Comparison of ENCODE assay signal across 8 mouse cellular contexts in the genomic region with DNA sequence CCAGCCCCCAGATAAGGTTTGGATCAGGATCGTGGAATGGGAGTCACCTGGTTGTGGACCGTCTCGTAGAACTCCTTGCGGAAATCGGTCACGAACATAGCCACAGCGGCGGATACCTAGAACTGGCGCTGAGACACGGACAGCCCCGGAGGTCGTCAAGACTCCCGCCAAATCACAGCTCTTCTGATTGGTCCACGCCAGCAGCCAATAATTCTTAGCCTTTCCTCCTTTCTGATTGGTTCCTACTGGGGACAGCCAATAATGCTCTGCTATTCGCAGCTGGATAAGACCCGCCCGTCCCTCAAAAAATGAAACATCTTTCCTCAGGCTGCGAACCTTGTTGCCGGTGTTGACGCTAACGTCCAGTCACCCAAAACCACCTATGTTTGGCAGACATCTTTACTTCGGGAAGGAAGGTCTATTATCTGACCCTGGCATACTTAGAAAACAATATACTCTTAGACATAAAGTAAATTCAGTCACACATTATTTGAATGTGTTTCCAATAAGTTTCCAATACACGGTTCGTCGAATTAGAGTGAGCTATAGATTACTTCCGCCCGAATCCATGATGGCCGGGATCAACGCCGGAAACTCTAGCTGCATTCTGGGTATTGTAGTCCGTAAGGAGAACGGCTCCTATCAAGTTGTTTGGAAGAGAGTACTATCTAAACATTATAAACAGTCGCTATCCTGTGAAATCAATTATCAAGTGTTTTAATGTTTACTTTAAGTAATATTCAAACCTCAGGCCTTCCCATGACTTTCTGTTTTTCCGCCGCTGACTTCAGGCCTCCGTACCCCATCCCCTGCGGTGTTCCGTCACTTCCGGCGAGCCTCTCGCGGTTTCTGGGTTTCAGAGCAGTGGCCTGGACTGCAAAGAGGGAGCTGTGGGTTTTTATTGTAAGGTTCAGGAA. TPM values are rescaled to one million over a fixed set of nuclear protein-coding genes. Genes with fewer than 3 reads are reported as not detected.
A peak's percentile ranks its signal among the peaks of the same experiment; 100 is the strongest.
DNase-seq lines count a peak whose midpoint lies in the region; ATAC-seq and TF ChIP-seq lines count a peak whose summit lies in the region.

Gene Ufd1, plus strand, starts transcription at position 312 of the 917 bp plus-strand sequence.
Gene Cdc45, minus strand, starts transcription at position 520 of the 917 bp plus-strand sequence.

- H3K4me1 ChIP-seq in ES-E14 (ENCODE audit: control insufficient read depth in 2 of 2, insufficient read depth in 2 of 2, low read length in 2 of 2, poor library complexity in 1 of 2) = peaks cover 0 to 3% of the 10 kb centered on the region in 2 experiments; a peak in 1 of 4 replicates
- peaks cover 21% of the 10 kb centered on the region for H3K4me1 ChIP-seq in forebrain, embryonic 15.5 days
- H3K4me1 ChIP-seq in lung, adult 2 months (ENCODE audit: control insufficient read depth, insufficient read depth, low read length) = peaks cover 3% of the 10 kb centered on the region; the same call in 1 of the 2 replicates

- peak within 1 kb of the TSS; percentile 95 for H3K9ac ChIP-seq in ES-E14 (ENCODE audit: insufficient read depth, low read depth, low read length, poor library complexity, severe bottlenecking)
- peak within 1 kb of the TSS; percentile 77 for H3K9ac ChIP-seq in forebrain, embryonic 15.5 days (replicated peaks)

- H3K27ac ChIP-seq in ES-E14 (ENCODE audit: insufficient read depth, low read depth, low read length, poor library complexity, severe bottlenecking) = peak within 1 kb of the TSS; percentile 37
- peak within 1 kb of the TSS; percentile 80 for H3K27ac ChIP-seq in forebrain, embryonic 15.5 days (replicated peaks)

- H3K4me2 ChIP-seq in forebrain, embryonic 15.5 days (replicated peaks) = peak within 1 kb of the TSS; percentile 83

- no peaks in the 10 kb centered on the region for H3K27me3 ChIP-seq in forebrain, embryonic 15.5 days

- in situ Hi-C loops in ES-E14 (cut with MboI; ENCODE audit: low sequenced_read_pairs in 2 of 2, unreplicated experiment in 2 of 2) = no loop called here

- ATAC-seq in forebrain, embryonic 15.5 days (replicated peaks) = peak; percentile 97
- ATAC-seq in neutrophil, adult 5-6 weeks (ENCODE audit: extremely low read depth, insufficient number of reproducible peaks, low FRiP score, poor library complexity, severe bottlenecking) = peak; percentile 87

- no peak for TF ChIP-seq CTCF in lung, adult 2 months (IDR thresholded peaks at IDR 0.05; ENCODE audit: insufficient read depth, low read length)

- peak; percentile 88 for DNase-seq in ES-E14 (ENCODE audit: low read depth, low spot score)
- peak; percentile 88 for DNase-seq in cerebellum, adult 11-12 months
- DNase-seq in heart, postnatal 25 days (ENCODE audit: low spot score) = peak; percentile 82
- DNase-seq in layer of hippocampus, adult 18-20 months (ENCODE audit: low spot score in 2 of 2) = peak; percentile 87 to 93
- peak; percentile 90 for DNase-seq in lung, adult 2 months
- DNase-seq in thymus, adult 18-20 months = peak; percentile 74 to 88

- WGBS in forebrain, embryonic 15.5 days = under 1% methylated on average over 42 of the region's 42 CpGs
- WGBS in lung, adult 2 months = under 1% methylated on average over 42 of the region's 42 CpGs

- peaks cover 19% of the 10 kb centered on the region for H3K36me3 ChIP-seq in ES-E14 (ENCODE audit: control insufficient read depth, insufficient read depth, low read length, poor library complexity, severe bottlenecking)
- peaks cover 15% of the 10 kb centered on the region; the same call in 1 of the 2 replicates for H3K36me3 ChIP-seq in forebrain, embryonic 15.5 days

- H3K4me3 ChIP-seq in ES-E14 (ENCODE audit: insufficient read depth in 1 of 2, low read depth in 1 of 2, low read length in 2 of 2, poor library complexity in 1 of 2, severe bottlenecking in 1 of 2) = peak within 1 kb of the TSS; percentile 83 to 87
- H3K4me3 ChIP-seq in forebrain, embryonic 15.5 days = peak within 1 kb of the TSS; percentile 81
- H3K4me3 ChIP-seq in lung, adult 2 months (replicated peaks; ENCODE audit: extremely low read depth, low read depth, low read length) = peak within 1 kb of the TSS; percentile 99

- H3K9me3 ChIP-seq in ES-E14 (ENCODE audit: control insufficient read depth, insufficient read depth, low read depth, low read length) = no peaks in the 10 kb centered on the region
- no peaks in the 10 kb centered on the region for H3K9me3 ChIP-seq in forebrain, embryonic 15.5 days

- intact Hi-C loops in heart, postnatal 25 days (cut with DNase I) = loop anchor here (2.0 kb wide), 1 partner anchor 63 kb away; no protein-coding TSS in a partner anchor

- peak; percentile 48; the same call in 1 of the 2 replicates for TF ChIP-seq POLR2A in lung, adult 2 months (IDR thresholded peaks at IDR 0.05; ENCODE audit: borderline replicate concordance, extremely low read depth, low read depth, low read length)

TF ChIP-seq in ES-E14, 5 proteins besides CTCF, POLR2A, EP300 and RAD21:
- TF ChIP-seq HCFC1 (IDR thresholded peaks at IDR 0.05; ENCODE audit: borderline replicate concordance, insufficient read depth, low read length) (peak; percentile 97), CHD2 (IDR thresholded peaks at IDR 0.05; ENCODE audit: low read depth, low read length) (peak; percentile 97), ZNF384 (IDR thresholded peaks at IDR 0.05; ENCODE audit: low read depth, low read length) (0 out of 2 replicates have a peak, but pooled peaks have one; percentile 9), MAFK (IDR thresholded peaks at IDR 0.05; ENCODE audit: insufficient read depth, low read depth, low read length) (no peak), ZC3H11A (IDR thresholded peaks at IDR 0.05; ENCODE audit: borderline replicate concordance, low read depth, low read length) (no peak)
TF ChIP-seq in ES-E14: peak in this region for 3.

RNA-seq across cellular contexts. Expression of gene Ufd1, which starts in this region (rescaled TPM):
- total RNA-seq in ES-E14 (2012; rRNA removed) = 49.0 and 49.2 TPM in 2 replicates
- polyA plus RNA-seq in forebrain, embryonic 15.5 days (2015; fragmentation: Nextera tagmentation; extraction: Ambion mirVana) = 121 and 127 TPM in 2 replicates
- 10 to 100 TPM; 51.7 to 58.3 TPM for total RNA-seq in heart, postnatal 25 days (2021)
- total RNA-seq in layer of hippocampus, adult 18-20 months (2021) = 10 to 100 TPM; 97.5 to 98.3 TPM
- 23.1 and 39.3 TPM in 2 replicates for polyA plus RNA-seq in lung, adult 2 months (2012; rRNA removed)
- total RNA-seq in neutrophil, adult 5-6 weeks (2017) = 96.0 and 103 TPM in 2 replicates

RNA-seq across cellular contexts. Expression of gene Cdc45, which starts in this region (rescaled TPM):
- 52.5 and 53.5 TPM in 2 replicates for total RNA-seq in ES-E14 (2012; rRNA removed)
- 24.8 and 27.3 TPM in 2 replicates for polyA plus RNA-seq in forebrain, embryonic 15.5 days (2015; fragmentation: Nextera tagmentation; extraction: Ambion mirVana)
- total RNA-seq in heart, postnatal 25 days (2021) = 1 to 10 TPM; 2.7 to 4.1 TPM
- 1 to 10 TPM; 2.0 to 2.2 TPM for total RNA-seq in layer of hippocampus, adult 18-20 months (2021)
- polyA plus RNA-seq in lung, adult 2 months (2012; rRNA removed) = 3.3 and 3.5 TPM in 2 replicates
- total RNA-seq in neutrophil, adult 5-6 weeks (2017) = 4.7 and 5.2 TPM in 2 replicates

Comparison
In these comparisons a context has a peak if more than half of its experiments do, and no peak if none do; other contexts are left out.
1. Peak in every context shown above with its lines: DNase-seq, ATAC-seq, H3K4me3 ChIP-seq and H3K27ac ChIP-seq.